Mouse (Mus musculus): ENCODE results near the gene Kif18a.

Kif18a gene

GRCm38 (mm10) chr2:109280600-109281340 is at the start of gene Kif18a, which contains the start of gene Mettl15:
Kif18a (plus strand) TSS chr2:109280738.
Mettl15 (minus strand) TSS chr2:109280748.
- DNase-seq (ENCODE audit: extremely low spot score): peak; percentile 89

DNA sequence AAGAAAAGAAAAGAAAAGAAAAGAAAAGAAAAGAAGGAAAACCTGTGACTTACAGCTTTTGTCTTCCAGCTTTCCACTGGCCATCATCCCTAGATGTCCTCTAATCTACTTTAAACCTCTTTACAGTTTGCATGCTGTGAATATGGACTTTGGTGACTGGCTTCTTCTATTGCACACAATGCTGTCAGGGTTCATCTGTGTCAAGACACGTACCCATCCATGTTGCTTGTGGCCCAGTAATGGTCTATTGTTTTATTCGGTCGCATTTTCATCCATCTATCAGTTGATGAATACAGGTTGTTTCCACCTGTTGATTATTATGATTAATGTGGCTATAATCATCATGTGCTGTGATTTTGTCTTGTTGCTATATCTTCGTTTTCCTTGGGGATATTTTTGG is 46.7 kb upstream of the Kif18a start:
- no peak for DNase-seq (ENCODE audit: extremely low spot score)

GRCm38 (mm10) chr2:109235741-109236140 is 44.8 kb upstream of the Kif18a start:
- DNase-seq (ENCODE audit: extremely low spot score): no peak

DNA sequence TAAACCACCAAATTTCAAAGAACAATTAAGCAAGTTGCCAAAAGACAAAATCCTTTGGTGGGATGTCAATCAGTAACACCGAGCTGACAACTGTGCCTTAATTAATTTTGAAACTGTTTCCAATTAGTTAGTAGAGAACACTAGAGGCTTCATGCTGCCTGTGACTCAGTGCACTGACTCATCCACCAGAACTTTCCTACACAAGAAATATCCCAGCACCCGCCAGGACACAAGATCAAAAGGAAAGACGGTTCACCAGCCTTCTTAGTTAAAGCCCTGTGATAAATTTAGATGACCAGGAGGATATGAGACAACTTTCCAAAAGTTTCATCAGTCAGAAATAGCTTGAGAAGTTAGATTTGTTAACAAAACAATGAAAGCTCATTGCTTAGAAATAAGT is 38.6 kb upstream of the Kif18a start:
- no peak for DNase-seq (ENCODE audit: extremely low spot score)

- DNase-seq (ENCODE audit: extremely low spot score): no peak
These were observed 17.8 kb upstream of the Kif18a start for GRCm38 (mm10) chr2:109262779-109263178.

GRCm38 (mm10) chr2:109273098-109273497 is 7.4 kb upstream of the Kif18a start:
- no peak for DNase-seq (ENCODE audit: extremely low spot score)

DNA sequence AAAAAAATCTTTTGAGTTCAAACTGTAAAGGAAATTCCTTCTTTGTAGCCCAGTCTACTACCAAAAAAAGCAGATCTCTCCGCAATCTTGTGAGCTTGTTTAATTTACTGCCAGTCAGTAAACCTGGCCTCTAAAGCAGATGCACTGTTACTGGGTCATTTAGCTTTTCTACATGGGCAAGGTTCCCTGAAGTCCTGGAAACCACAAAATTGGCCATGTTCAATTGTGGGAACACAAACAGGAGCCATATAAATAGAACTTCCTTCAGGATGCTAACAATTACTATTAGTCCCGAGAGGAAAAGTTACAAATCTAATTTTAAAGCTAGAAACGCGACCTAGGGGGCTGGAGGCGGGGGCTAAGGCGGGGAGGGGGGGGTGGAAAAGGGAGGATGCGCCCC is 2.9 kb upstream of the Kif18a start:
- DNase-seq (ENCODE audit: extremely low spot score): no peak

GRCm38 (mm10) chr2:109278036-109278435 is 2.5 kb upstream of the Kif18a start:
- DNase-seq (ENCODE audit: extremely low spot score): peak; percentile 68

- no peak for DNase-seq (ENCODE audit: extremely low spot score)
These were observed 302 bp upstream of the Kif18a start for GRCm38 (mm10) chr2:109280272-109280599.

GRCm38 (mm10) chr2:109281341-109281690 is 778 bp downstream of the Kif18a start:
- DNase-seq (ENCODE audit: extremely low spot score): no peak

DNA sequence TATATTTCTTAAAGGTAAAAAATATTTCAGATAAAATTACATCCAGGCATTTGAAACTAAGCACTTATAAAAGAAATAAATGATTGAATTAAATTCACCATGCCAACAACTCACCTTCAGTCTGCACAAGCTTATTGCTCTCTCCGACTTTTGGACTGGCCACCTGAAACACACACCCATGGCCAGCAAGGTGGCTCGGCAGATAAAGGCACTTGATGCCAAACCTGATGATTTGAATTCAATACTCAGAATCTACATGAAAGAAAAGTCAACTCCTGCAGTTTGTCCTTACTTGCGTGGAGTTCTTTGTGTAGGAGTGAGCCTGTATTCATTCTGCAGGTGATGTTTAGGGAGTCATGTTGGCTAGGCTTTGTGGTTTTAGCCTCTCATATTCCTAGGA is 3.6 kb downstream of the Kif18a start:
- no peak for DNase-seq (ENCODE audit: extremely low spot score)

DNA sequence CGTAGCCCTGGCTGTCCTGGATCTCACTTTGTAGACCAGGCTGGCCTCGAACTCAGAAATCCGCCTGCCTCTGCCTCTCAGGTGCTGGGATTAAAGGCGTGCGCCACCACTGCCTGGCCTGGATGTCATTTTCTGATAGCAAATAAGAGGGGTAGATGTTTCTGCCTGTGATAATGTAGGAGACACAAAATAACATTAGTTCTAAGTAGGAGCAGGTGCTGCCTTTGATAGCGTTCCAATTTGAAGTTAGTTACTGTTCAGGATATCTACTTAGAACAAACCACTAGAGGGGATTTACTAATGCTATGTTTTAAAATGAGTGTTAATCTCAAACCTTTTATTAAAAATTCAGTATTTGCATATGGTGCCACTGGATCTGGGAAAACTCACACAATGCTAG is 8.8 kb downstream of the Kif18a start:
- no peak for DNase-seq (ENCODE audit: extremely low spot score)

GRCm38 (mm10) chr2:109296264-109296663 is 15.7 kb downstream of the Kif18a start:
- no peak for DNase-seq (ENCODE audit: extremely low spot score)

DNA sequence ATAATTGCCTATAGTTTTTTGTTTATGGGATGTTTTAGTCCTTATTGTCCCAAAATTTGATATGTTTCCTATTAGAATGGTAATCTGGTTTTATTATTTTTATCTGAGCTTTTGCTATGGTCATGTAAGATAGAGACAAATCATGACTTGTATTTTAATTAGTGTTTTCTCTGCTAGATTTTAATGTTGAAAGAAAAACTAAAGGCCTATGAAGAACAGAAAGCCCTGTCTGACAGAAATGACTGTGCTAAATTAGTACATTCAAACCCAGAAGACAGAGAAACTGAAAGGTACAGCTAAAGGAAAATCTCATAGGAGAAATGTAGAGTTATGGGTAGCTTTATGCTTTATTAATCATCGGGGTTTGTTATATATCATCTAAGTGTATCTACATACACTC is 17.6 kb downstream of the Kif18a start:
- no peak for DNase-seq (ENCODE audit: extremely low spot score)

DNA sequence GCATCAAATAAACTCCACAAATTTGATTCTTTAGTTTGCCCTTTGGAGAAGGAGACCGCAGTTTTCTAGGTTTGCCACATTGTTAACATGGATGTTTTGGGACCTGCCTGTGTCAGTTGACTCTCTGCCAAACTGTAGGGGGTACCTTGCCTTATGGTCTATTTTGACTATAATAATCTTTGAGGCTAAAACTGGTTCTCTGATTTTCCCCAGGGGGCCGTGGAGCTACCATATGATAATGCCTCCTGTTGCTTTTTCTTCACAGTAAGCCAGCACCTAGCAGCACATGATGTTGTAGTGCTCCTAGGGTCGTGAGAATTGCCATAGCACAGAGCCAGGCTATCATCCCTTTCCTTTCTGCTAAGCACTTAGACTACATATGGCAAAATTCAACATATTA is 21.7 kb downstream of the Kif18a start:
- no peak for DNase-seq (ENCODE audit: extremely low spot score)

DNA sequence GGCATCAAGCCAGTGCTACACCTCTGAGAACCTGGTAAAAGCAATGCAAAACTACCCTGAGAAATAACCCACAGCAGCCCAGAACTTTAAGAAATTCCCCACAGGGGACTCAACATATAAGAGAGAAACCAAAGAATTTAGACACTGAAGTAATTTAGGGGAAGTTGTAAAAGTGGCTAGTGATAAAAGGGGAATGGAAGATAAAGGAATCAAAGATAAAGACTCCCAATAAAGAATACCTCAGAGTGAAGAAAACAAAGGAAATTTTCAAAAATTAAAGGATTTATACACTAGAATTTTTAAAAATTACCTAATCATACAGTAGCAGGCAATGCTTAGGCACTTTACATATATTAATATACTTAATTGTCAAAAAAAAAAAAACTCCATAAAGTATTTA is 23.1 kb downstream of the Kif18a start:
- no peak for DNase-seq (ENCODE audit: extremely low spot score)

DNA sequence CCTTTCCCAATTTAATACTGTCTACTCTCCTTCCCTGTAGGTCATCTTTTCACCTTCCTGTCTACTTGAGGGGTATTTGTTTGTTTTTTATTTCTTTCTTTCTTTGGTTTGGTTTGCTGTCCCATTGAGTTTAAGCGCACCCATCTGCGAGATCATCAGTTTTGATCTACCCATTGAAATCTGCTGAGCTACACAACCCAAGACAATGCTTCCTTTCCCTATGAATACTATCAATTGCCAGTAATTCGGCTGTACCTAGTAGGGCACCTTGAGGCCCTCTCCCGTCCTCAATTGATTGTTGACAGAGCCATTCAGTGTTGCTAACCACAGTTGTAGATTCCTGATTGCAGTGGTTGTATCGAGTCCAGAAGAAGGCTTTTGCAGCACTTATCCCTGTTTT is 30.8 kb downstream of the Kif18a start:
- no peak for DNase-seq (ENCODE audit: extremely low spot score)

DNA sequence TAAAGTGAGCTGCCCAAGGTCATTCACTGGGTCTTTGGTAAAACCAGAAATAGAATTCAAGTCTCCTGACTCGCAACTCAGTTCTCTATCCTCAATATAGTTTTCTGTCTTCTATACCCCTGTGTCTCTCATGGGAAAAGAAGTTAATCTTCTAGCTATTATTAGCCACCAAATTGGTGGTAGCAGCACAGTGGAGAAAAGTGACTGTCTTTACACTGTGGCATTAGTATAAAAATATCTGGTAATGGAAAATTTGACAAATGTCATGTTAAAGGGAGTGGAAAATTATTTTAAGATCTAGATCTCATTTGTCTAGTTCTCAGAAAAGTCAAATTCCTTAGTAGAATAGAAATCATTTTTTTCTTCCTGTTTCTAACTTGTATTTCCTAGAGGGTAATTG is 51.3 kb downstream of the Kif18a start:
- no peak for DNase-seq (ENCODE audit: extremely low spot score)

DNA sequence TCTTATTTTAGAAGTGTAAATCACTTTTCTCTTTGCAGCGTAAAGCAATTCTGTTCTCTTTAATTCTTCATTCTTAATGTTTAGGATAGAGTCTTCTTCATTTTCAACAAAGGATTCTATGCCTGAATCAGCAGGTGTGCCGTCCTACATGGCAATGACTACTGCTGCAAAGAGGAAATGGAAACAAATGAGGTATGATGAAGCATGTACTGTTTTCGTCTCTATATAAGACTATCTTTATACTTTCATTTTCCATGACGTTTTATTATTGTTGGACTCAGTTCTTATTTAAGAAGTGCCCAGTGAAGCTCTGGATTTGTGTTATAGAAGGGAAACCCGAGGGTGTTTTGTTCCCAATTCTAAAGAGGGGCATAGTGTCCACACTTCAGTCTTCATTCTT is 53.7 kb downstream of the Kif18a start:
- DNase-seq (ENCODE audit: extremely low spot score): no peak

GRCm38 (mm10) chr2:109335765-109336164 is 55.2 kb downstream of the Kif18a start:
- no peak for DNase-seq (ENCODE audit: extremely low spot score)

GRCm38 (mm10) chr2:109345386-109345785 is 64.8 kb downstream of the Kif18a start:
- no peak for DNase-seq (ENCODE audit: extremely low spot score)

GRCm38 (mm10) chr2:109348742-109349141 is 68.2 kb downstream of the Kif18a start:
- no peak for DNase-seq (ENCODE audit: extremely low spot score)

DNA sequence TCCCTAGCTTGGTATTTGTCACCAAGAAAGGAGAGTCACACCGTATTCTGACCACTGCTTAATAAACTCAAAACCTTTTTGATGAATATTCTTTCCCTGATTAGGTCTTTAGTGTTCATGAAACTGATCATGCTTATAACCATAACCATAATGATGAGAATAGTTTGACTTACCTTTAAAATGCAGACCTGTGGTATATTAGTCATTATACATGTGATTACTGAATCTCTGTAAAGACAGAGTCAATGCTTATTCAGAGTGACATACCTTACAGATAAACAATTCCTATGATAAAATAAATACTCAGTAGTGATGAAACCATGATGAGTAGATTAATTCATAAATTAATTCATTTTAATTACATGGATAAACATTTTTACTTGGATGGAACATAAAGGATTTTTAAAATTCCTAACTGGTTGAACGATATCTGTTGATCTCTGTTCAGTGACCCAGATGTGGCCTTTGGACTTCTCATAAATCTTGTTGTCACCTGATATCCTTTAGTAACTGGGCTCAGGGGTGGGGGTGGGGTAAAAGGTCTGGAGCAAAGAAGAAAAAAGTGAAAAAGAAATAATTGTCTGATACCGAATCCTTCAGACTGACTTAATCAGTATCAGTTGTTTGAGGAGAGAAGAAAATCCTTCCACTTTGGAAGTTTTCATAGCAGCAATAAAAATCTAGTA is 78.1 kb downstream of the Kif18a start:
- peak; percentile 14 for DNase-seq (ENCODE audit: extremely low spot score)

DNA sequence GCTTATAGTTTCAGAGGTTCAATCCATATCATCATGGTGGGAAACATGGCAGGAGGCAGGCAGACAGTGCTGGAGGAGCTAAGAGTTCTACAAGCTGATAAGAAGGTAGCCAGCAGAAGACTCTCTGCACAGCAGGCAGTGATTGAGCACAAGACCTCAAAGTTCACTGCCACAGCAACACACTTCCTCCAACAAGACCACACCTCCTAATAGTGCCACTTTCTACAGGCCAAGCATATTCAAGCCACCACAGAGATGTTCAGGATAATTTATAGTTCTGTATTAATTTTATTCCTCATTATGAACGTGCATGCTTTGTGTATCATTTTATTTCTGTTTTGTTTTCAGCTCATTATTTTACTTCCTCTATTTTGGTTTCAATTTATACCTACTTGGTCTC is 85.4 kb downstream of the Kif18a start:
- no peak for DNase-seq (ENCODE audit: extremely low spot score)

Measured in embryo, embryonic 9.5 days (tissue).